In the genomic region with DNA sequence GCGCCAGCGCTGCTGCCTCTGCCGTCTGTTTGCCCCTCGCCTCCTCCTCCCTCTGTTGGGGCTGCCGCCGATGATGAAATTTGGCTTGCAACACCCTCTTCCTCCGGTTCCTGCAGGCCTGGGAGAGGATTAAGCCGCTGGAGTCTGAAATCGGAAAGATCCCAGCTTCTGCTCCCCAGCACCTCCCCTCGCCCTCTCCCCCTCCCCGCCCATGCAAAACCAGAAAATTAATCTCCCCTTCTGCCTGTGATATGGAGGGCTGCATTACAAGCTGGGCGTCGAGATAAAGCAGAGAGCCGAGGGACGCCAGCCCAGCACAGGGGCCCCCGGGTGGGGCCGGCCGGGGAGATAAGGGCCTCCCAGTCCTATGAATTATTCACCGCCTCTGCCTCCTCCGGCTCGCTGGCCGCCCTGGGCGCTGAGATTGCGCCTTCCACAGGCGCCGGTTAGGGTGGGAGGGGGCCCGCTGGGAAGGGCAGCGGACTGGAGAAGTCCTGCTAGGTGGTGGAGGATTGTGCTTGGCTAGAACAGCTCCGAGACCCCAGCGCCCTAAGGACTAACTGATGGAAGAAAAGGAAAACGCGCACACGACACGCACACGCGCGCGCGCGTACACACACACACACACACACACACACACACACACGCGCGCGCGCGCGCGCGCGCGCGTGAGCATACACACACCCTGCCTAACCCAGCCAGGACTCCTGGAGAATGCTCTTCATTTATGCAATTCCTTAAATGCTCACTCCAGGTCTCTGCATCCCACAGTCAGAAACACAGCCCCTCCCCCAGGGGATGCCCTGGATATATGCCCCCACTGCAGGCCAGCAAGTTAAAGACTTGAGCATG, we compare ENCODE assay signal across 9 mouse cellular contexts. TPM values are rescaled to one million over a fixed set of nuclear protein-coding genes. Genes with fewer than 3 reads are reported as not detected.
DNase-seq lines count a peak whose midpoint lies in the region; ATAC-seq and TF ChIP-seq lines count a peak whose summit lies in the region.
"Had no signal": no experiment of that assay in that cellular context is flagged by ENCODE, and none has a peak within 500 bp of the region (broad histone marks: within the 10 kb centered on the region; RNA-seq: fewer than 3 reads in every experiment).

No protein-coding gene starts in this region.

- TF ChIP-seq CTCF in liver, postnatal 0 days (IDR thresholded peaks at IDR 0.05; ENCODE audit: low read depth) = no peak

- H3K36me3 ChIP-seq in embryonic facial prominence, embryonic 13.5 days = no peaks in the 10 kb centered on the region
- H3K36me3 ChIP-seq in heart, embryonic 11.5 days (ENCODE audit: control insufficient read depth, insufficient read depth, low read length) = no peaks in the 10 kb centered on the region
- no peaks in the 10 kb centered on the region for H3K36me3 ChIP-seq in liver, postnatal 0 days (replicated peaks; ENCODE audit: insufficient read depth, low read length)
- no peaks in the 10 kb centered on the region for H3K36me3 ChIP-seq in neural tube, embryonic 12.5 days

- H3K4me3 ChIP-seq in embryonic facial prominence, embryonic 13.5 days = peak overlapping the region; percentile 46
- H3K4me3 ChIP-seq in heart, embryonic 11.5 days (ENCODE audit: low read depth, low read length) = peak overlapping the region; percentile 33
- H3K4me3 ChIP-seq in liver, postnatal 0 days (ENCODE audit: low read depth, low read length) = peak overlapping the region; percentile 45
- H3K4me3 ChIP-seq in neural tube, embryonic 12.5 days = peak overlapping the region; percentile 34

- peak; percentile 95 for TF ChIP-seq EP300 in liver, postnatal 0 days (IDR thresholded peaks at IDR 0.05; ENCODE audit: low read depth)

- H3K27me3 ChIP-seq in embryonic facial prominence, embryonic 13.5 days = peaks cover 55% of the 10 kb centered on the region
- peaks cover 24% of the 10 kb centered on the region for H3K27me3 ChIP-seq in heart, embryonic 11.5 days (ENCODE audit: control insufficient read depth, insufficient read depth, low read length)
- H3K27me3 ChIP-seq in liver, postnatal 0 days (ENCODE audit: insufficient read depth, low read length) = peaks cover 48% of the 10 kb centered on the region
- peaks cover 8% of the 10 kb centered on the region; the same call in 1 of the 2 replicates for H3K27me3 ChIP-seq in neural tube, embryonic 12.5 days (replicated peaks)

- H3K9me3 ChIP-seq in embryonic facial prominence, embryonic 13.5 days = no peaks in the 10 kb centered on the region
- no peaks in the 10 kb centered on the region for H3K9me3 ChIP-seq in heart, embryonic 11.5 days (replicated peaks; ENCODE audit: control insufficient read depth, low read length)
- H3K9me3 ChIP-seq in liver, postnatal 0 days (ENCODE audit: low read length) = 0 out of 2 replicates have a peak, but pooled peaks cover 2% of the 10 kb centered on the region
- H3K9me3 ChIP-seq in neural tube, embryonic 12.5 days = no peaks in the 10 kb centered on the region

- peaks cover 27% of the 10 kb centered on the region for H3K4me1 ChIP-seq in embryonic facial prominence, embryonic 13.5 days
- H3K4me1 ChIP-seq in heart, embryonic 11.5 days (ENCODE audit: control insufficient read depth, insufficient read depth, low read length) = peaks cover 28% of the 10 kb centered on the region
- peaks cover 16% of the 10 kb centered on the region for H3K4me1 ChIP-seq in liver, postnatal 0 days (ENCODE audit: insufficient read depth)
- peaks cover 41% of the 10 kb centered on the region for H3K4me1 ChIP-seq in neural tube, embryonic 12.5 days

- peak overlapping the region; percentile 44; the same call in 1 of the 2 replicates for H3K27ac ChIP-seq in embryonic facial prominence, embryonic 13.5 days
- H3K27ac ChIP-seq in heart, embryonic 11.5 days (ENCODE audit: low read depth, low read length) = peak overlapping the region; percentile 69
- peak overlapping the region; percentile 35; the same call in 1 of the 2 replicates for H3K27ac ChIP-seq in liver, postnatal 0 days (ENCODE audit: low read depth)
- peak overlapping the region; percentile 79 for H3K27ac ChIP-seq in neural tube, embryonic 12.5 days

- H3K4me2 ChIP-seq in embryonic facial prominence, embryonic 13.5 days = peak overlapping the region; percentile 91
- H3K4me2 ChIP-seq in heart, embryonic 11.5 days = peak overlapping the region; percentile 76
- peak overlapping the region; percentile 90 for H3K4me2 ChIP-seq in liver, postnatal 0 days (ENCODE audit: low read depth, low read length)
- peak overlapping the region; percentile 74 for H3K4me2 ChIP-seq in neural tube, embryonic 12.5 days (replicated peaks)

- H3K9ac ChIP-seq in embryonic facial prominence, embryonic 13.5 days = peak overlapping the region; percentile 62
- peak overlapping the region; percentile 52 for H3K9ac ChIP-seq in heart, embryonic 11.5 days (ENCODE audit: low read depth, low read length)
- peak overlapping the region; percentile 54 for H3K9ac ChIP-seq in liver, postnatal 0 days (replicated peaks)
- peak overlapping the region; percentile 64 for H3K9ac ChIP-seq in neural tube, embryonic 12.5 days

- under 1% methylated on average over 41 of the region's 52 CpGs for WGBS in embryonic facial prominence, embryonic 13.5 days
- under 1% methylated on average over 44 of the region's 52 CpGs for WGBS in heart, embryonic 11.5 days (ENCODE audit: insufficient replicate concordance)
- WGBS in liver, postnatal 0 days (ENCODE audit: insufficient replicate concordance) = 2% methylated on average over 39 of the region's 52 CpGs
- WGBS in neural tube, embryonic 12.5 days = under 1% methylated on average over 52 of the region's 52 CpGs

- peak; percentile 44 for DNase-seq in ES-CJ7 (ENCODE audit: low read depth, low spot score)
- peak; percentile 68 to 70 for DNase-seq in adrenal gland, postnatal 36 days
- peak; percentile 54 to 66 for DNase-seq in kidney, postnatal 4 days
- DNase-seq in liver, postnatal 0 days = peak; percentile 83
- no peak for DNase-seq in thymus, postnatal 14 days

- ATAC-seq in embryonic facial prominence, embryonic 13.5 days (ENCODE audit: insufficient number of reproducible peaks, insufficient read depth, low FRiP score, low TSS enrichment, low read depth) = no peak
- peak; percentile 78 for ATAC-seq in heart, embryonic 11.5 days (replicated peaks; ENCODE audit: insufficient number of reproducible peaks, low FRiP score, low TSS enrichment)
- ATAC-seq in liver, postnatal 0 days = peak; percentile 92
- ATAC-seq in neural tube, embryonic 12.5 days (ENCODE audit: low FRiP score, low read depth) = peak; percentile 38

RNA-seq across cellular contexts. Expression of gene Asic1, which starts 5.3 kb away (rescaled TPM):
- under 1 TPM; 0.53 to 0.56 TPM for total RNA-seq in adrenal gland, postnatal 36 days (2021)
- polyA plus RNA-seq in embryonic facial prominence, embryonic 13.5 days (2015; fragmentation: Nextera tagmentation; extraction: Ambion mirVana) = 3.3 and 4.2 TPM in 2 replicates
- polyA plus RNA-seq in heart, embryonic 11.5 days (2014; fragmentation: Nextera tagmentation; extraction: Ambion mirVana) = 1.8 and 2.1 TPM in 2 replicates
- 0.38 and 0.54 TPM in 2 replicates for polyA plus RNA-seq in liver, postnatal 0 days (2015; fragmentation: Nextera tagmentation; extraction: Ambion mirVana)
- 54.3 and 62.6 TPM in 2 replicates for polyA plus RNA-seq in neural tube, embryonic 12.5 days (2016; fragmentation: Nextera tagmentation; extraction: Ambion mirVana)

RNA-seq across cellular contexts. Expression of gene Racgap1, which starts 13.4 kb away (rescaled TPM):
- 1 to 10 TPM; 7.6 to 7.7 TPM for total RNA-seq in adrenal gland, postnatal 36 days (2021)
- 131 and 132 TPM in 2 replicates for polyA plus RNA-seq in embryonic facial prominence, embryonic 13.5 days (2015; fragmentation: Nextera tagmentation; extraction: Ambion mirVana)
- polyA plus RNA-seq in heart, embryonic 11.5 days (2014; fragmentation: Nextera tagmentation; extraction: Ambion mirVana) = 91.8 and 126 TPM in 2 replicates
- polyA plus RNA-seq in liver, postnatal 0 days (2015; fragmentation: Nextera tagmentation; extraction: Ambion mirVana) = 28.6 and 31.9 TPM in 2 replicates
- polyA plus RNA-seq in neural tube, embryonic 12.5 days (2016; fragmentation: Nextera tagmentation; extraction: Ambion mirVana) = 207 and 218 TPM in 2 replicates

RNA-seq across cellular contexts. Expression of gene Smarcd1, which starts 37.1 kb away (rescaled TPM):
- 10 to 100 TPM; 40.8 to 51.2 TPM for total RNA-seq in adrenal gland, postnatal 36 days (2021)
- 55.0 and 73.1 TPM in 2 replicates for polyA plus RNA-seq in embryonic facial prominence, embryonic 13.5 days (2015; fragmentation: Nextera tagmentation; extraction: Ambion mirVana)
- polyA plus RNA-seq in heart, embryonic 11.5 days (2014; fragmentation: Nextera tagmentation; extraction: Ambion mirVana) = 24.8 and 26.6 TPM in 2 replicates
- 4.7 and 5.3 TPM in 2 replicates for polyA plus RNA-seq in liver, postnatal 0 days (2015; fragmentation: Nextera tagmentation; extraction: Ambion mirVana)
- polyA plus RNA-seq in neural tube, embryonic 12.5 days (2016; fragmentation: Nextera tagmentation; extraction: Ambion mirVana) = 142 and 146 TPM in 2 replicates

RNA-seq across cellular contexts. Expression of gene Gm17349, which starts 40.5 kb away (rescaled TPM):
- 10 to 100 TPM; 19.6 to 24.6 TPM for total RNA-seq in adrenal gland, postnatal 36 days (2021)
- polyA plus RNA-seq in embryonic facial prominence, embryonic 13.5 days (2015; fragmentation: Nextera tagmentation; extraction: Ambion mirVana) = not detected in 2 replicates
- not detected in 2 replicates for polyA plus RNA-seq in heart, embryonic 11.5 days (2014; fragmentation: Nextera tagmentation; extraction: Ambion mirVana)
- 1.3 and 2.9 TPM in 2 replicates for polyA plus RNA-seq in liver, postnatal 0 days (2015; fragmentation: Nextera tagmentation; extraction: Ambion mirVana)
- polyA plus RNA-seq in neural tube, embryonic 12.5 days (2016; fragmentation: Nextera tagmentation; extraction: Ambion mirVana) = not detected in 2 replicates
- polyA plus RNA-seq: gonadal fat pad, adult 2 months had no signal

RNA-seq across cellular contexts. Expression of gene Gpd1, which starts 52.5 kb away (rescaled TPM):
- total RNA-seq in adrenal gland, postnatal 36 days (2021) = 1,000 to 10,000 TPM in 1 of 2 experiments, 100 to 1,000 TPM in 1; 945 to 1,041 TPM
- 0.37 and 1.0 TPM in 2 replicates for polyA plus RNA-seq in embryonic facial prominence, embryonic 13.5 days (2015; fragmentation: Nextera tagmentation; extraction: Ambion mirVana)
- 0.62 and 0.63 TPM in 2 replicates for polyA plus RNA-seq in heart, embryonic 11.5 days (2014; fragmentation: Nextera tagmentation; extraction: Ambion mirVana)
- polyA plus RNA-seq in liver, postnatal 0 days (2015; fragmentation: Nextera tagmentation; extraction: Ambion mirVana) = 147 and 150 TPM in 2 replicates
- 0.97 and 1.4 TPM in 2 replicates for polyA plus RNA-seq in neural tube, embryonic 12.5 days (2016; fragmentation: Nextera tagmentation; extraction: Ambion mirVana)

Comparison
In these comparisons a context has a peak if more than half of its experiments do, and no peak if none do; other contexts are left out.
1. RNA of gene Asic1, which starts 5.3 kb away (polyA plus RNA-seq): 54.3 to 62.6 TPM in neural tube, embryonic 12.5 days; 3.3 to 4.2 TPM in embryonic facial prominence, embryonic 13.5 days, 1.8 to 2.1 TPM in heart, embryonic 11.5 days and 0.38 to 0.54 TPM in liver, postnatal 0 days; every median in the first group is over 10 times any median in the second.
2. Peak in every context shown above with its lines, with median percentiles within 50 percentile points of each other: H3K27ac ChIP-seq, H3K4me2 ChIP-seq, H3K4me3 ChIP-seq and H3K9ac ChIP-seq.